Mouse (Mus musculus) megakaryocyte progenitor cell, adult 5-6 weeks (primary cell): ENCODE results near the gene Olfr56. TPM values are rescaled to one million over a fixed set of nuclear protein-coding genes. Genes with fewer than 3 reads are reported as not detected.
"Not testable (repeated sequence)": the region's sequence is repeated elsewhere in the genome, so short reads cannot be mapped to it uniquely, and the experiment has no call there.

Experiments used
- ATAC-seq: replicated peaks from 2 replicates; pipeline ENCODE4 v1.8.0; 2016; ENCODE audit warnings: mild to moderate bottlenecking, moderate TSS enrichment, inconsistent platforms; ENCODE audit not compliant: poor library complexity
- total RNA-seq, 2 experiments: library from RNA; stranded (forward) in 1 of 2; stranded (reverse) in 1 of 2; fragments of 157-497, 149-512 nt in 1 of 2; fragments of 200-1000 nt in 1 of 2; gene quantifications; 2 replicates each; pipeline versions ENCODE4 v1.2.3 to v1.2.4; 2015 to 2017

Olfr56 gene
- 0.64 and 0.94 TPM in 2 replicates for total RNA-seq (2015)
- total RNA-seq (2017): 1.3 and 1.9 TPM in 2 replicates

- ATAC-seq: peak; percentile 75
Observed at GRCm38 (mm10) chr11:48978240-48978939, at the start of gene Olfr56. TSS of gene Olfr56 (plus strand) at chr11:48978889.

GRCm38 (mm10) chr11:48933422-48933821 lies 45.3 kb upstream of the Olfr56 start:
- not testable (repeated sequence) for ATAC-seq

GRCm38 (mm10) chr11:48933923-48934322 lies 44.8 kb upstream of the Olfr56 start:
- ATAC-seq: not testable (repeated sequence)

GRCm38 (mm10) chr11:48935291-48935690 lies 43.4 kb upstream of the Olfr56 start:
- ATAC-seq: not testable (repeated sequence)

DNA sequence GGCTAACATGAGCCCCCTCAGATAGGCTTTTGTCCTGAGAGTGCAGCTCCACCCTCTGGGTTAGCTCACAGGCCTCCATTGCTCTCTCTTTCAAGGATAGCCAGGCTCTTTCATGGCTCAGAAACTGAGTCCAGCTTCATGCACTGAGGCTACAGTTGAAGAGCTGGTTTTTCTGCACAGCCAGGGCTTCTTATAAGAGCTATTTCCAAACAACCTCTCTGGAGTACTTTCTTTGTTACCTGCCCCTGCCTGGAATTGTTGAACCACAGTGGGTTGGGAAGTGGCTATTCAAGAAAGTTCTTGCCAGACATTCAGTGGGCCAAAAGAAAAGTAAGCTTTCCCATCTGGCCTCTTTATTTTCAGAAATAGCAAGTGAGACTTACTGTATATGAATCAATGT lies 39.4 kb upstream of the Olfr56 start:
- not testable (repeated sequence) for ATAC-seq

GRCm38 (mm10) chr11:48946090-48946489 lies 32.6 kb upstream of the Olfr56 start, which contains the start of gene Psme2b:
TSS of gene Psme2b (minus strand) at chr11:48946190.
- not testable (repeated sequence) for ATAC-seq

DNA sequence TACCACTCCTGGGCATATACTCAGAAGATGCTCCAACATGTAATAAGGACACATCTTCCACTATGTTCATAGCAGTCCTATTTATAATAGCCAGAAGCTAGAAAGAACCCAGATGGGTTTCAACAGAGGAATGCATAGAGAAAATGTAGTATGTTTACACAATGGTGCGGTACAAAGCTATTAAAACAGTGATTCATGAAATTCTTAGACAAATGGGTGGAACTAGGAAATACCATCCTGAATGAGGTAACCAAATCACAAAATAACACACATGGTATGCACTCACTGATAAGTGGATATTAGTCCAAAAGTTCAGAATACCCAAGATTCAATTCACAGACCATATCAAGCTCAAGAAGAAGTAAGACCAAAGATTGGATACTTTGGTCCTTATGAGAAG lies 4.0 kb upstream of the Olfr56 start:
- not testable (repeated sequence) for ATAC-seq

DNA sequence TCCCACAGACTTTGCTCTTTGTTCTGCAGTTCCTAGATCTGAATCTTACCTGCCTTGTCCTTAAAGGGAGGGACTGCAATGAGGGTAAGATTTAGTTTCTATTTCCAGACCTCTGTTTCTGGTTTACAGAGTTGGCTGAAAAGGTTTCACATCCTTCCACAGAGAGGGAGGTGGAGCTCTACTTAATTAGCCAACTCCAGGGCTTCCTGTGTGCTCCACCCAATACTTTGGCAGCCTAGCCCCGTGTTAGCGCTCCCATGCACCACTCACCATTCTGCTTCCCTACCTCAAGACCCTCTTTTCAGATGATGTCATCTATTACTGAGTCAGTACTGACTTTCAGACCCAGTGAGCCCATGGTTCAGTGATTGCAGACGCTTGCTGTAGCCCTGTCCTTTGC lies 562 bp downstream of the Olfr56 start, which contains the start of gene 9930111J21Rik1:
Gene 9930111J21Rik1, minus strand, starts transcription at position 148 of the 400 bp plus-strand sequence.
- peak; percentile 79 for ATAC-seq

GRCm38 (mm10) chr11:48980052-48980451 lies 1.4 kb downstream of the Olfr56 start:
- ATAC-seq: peak; percentile 52

DNA sequence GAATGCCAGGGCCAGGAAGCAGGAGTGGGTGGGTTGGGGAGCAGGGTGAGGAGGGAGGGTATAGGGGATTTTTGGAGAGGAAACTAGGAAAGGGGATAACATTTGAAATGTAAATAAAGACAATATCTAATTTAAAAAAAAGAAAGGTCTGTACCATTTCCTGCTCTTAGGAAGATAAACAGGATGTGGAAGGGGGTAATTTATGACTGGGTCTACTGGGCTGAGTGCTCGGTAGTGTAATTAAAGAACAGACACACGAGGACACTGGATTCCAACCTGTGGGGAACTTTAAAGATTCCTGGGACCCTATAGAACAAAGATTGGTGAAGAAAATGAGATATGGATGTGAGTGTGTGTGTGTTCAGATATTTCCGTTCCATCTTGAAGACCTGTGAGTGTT lies 4.2 kb downstream of the Olfr56 start:
- ATAC-seq: not testable (repeated sequence)

DNA sequence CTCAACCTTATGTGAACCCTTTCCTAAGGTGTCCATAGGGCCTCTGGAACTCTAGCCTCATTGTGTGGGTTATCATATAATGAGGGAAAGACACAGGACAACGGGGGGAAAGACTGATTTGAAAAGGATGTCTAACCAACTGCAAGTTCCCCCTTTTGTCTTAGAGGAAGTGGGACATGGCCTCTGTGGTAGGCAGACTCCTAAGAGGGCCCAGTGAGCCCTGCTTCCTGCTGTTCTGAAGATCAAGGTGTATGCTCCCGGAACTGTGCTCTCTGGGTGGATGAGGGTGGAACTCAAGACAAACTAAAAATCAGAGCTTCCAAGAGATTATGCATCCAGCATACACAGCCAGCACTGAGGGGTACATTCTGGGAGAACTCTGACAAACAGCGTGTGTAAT lies 9.5 kb downstream of the Olfr56 start:
- ATAC-seq: peak; percentile 72

GRCm38 (mm10) chr11:48989981-48990380 lies 11.3 kb downstream of the Olfr56 start:
- peak; percentile 53; the same call in 1 of the 2 replicates for ATAC-seq

DNA sequence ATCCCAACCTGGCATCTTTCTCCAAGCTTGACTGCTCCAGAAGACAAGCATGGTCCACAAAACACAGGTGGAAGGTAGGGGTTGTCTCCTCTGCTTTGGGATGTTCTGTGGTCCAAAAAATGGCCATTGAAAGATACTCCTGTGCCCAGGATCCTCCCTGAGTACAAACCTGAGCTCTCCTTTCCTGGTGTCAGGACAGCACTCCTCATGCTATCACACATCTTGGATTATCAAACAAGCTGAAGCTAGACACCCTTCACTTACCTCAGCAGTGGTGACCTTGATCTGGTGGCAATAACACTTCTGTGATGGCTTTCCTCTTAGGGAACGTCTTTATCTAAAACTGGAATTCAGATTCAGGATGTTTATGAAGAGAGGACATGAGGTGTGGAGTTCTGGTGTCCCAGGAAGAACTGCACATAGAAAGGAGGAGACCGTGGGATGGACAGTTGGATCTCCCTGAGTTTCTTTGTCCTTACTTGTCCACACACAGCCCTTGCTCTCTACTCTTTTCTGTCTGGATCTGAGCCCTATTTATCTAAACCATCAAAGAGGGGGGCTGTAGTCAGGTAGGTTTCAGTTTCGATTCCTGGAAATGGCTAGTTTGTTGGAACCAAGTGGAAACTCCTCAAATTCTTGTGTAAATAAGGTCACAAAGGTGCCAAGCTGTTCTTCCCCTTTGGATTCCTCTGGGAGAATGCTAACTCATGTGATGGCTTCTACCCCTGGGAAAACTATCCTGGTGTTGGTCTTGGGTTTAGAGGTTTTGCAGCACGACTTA lies 13.2 kb downstream of the Olfr56 start, which contains the start of gene Gm12185:
Gene Gm12185, minus strand, starts transcription at position 487 of the 781 bp plus-strand sequence.
- ATAC-seq: not testable (repeated sequence)

DNA sequence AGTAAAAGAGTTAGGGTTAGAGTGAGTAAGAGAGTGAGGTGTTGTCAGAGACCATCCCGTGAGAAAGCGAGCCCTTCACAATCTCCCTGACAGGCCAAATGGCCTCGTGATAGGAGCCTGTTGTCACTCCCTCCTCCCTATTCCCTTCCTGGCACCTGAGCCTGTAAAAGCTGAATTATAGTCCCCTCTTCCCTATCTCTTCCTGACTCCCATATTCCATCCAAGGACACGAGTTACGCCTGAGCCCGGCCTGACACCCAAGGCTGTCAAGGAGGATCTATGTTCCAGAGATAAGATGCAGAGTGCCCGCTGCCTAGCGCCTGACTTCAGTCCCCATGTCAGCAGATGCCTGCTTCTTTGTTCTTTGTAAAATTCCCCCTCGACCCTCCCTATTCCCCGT lies 14.6 kb downstream of the Olfr56 start:
- not testable (repeated sequence) for ATAC-seq

GRCm38 (mm10) chr11:48994018-48994417 lies 15.3 kb downstream of the Olfr56 start, which contains the start of gene Tgtp1:
TSS of gene Tgtp1 (minus strand) at chr11:48994172.
- ATAC-seq: peak; percentile 62

DNA sequence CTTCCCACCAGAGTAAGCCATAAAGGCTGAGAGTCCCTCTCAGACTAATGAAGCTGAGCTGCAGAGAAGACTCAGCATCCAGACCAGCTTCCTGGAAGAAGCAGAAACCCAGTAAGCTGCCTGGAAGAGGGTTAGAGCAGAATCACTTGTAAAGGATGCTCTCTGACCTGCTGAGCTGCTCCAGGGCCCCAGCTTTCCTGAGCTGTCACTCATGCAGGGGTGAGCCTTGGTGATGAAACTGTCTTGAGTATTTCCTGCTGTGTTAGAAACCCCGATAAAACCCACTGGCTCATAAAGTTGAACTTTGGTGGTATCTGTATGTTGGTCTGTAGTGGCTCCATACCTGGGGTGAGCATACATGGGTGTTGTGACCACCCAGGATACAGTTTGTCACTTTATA lies 21.7 kb downstream of the Olfr56 start:
- ATAC-seq: not testable (repeated sequence)

DNA sequence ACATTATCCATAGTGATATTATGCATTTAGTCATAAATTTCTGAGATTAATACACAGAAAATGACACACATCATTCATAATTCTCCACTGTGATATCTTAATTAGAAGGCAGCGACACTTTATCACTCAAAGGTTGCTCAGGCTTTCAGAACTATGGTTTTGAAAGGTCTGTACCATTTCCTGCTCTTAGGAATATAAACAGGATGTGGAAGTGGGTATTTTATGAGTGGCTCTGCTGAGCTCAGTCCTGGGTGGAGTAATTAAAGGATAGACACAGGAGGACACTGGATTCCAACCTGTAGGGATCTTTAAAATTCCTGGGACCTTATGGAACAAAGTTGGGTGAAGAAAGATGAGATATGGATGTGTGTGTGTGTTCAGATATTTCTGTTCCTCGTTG lies 27.6 kb downstream of the Olfr56 start:
- not testable (repeated sequence) for ATAC-seq

- ATAC-seq: not testable (repeated sequence)
Observed at GRCm38 (mm10) chr11:49006785-49007184, 28.1 kb downstream of the Olfr56 start.

- not testable (repeated sequence) for ATAC-seq
Observed at GRCm38 (mm10) chr11:49012074-49012473, 33.4 kb downstream of the Olfr56 start.

DNA sequence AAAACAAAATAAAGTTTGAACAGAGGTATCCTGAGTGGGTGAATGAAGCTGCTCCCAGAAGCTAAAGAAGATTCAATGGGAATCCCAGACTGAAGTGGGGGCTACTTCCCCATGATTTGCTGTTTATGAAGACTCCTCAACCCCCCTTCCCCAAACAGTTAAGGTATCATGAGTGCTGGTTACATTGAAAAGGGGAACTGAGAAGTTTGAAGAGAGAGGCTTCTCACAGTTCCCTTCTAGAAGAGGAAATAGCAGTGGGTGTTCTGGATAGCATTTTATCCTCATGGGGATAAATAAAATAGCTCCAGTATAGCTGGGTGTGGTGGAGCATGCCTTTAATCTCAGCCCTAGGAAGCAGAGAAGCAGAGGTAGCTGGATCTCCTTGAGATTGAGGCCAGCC lies 71.4 kb downstream of the Olfr56 start:
- peak; percentile 79 for ATAC-seq

DNA sequence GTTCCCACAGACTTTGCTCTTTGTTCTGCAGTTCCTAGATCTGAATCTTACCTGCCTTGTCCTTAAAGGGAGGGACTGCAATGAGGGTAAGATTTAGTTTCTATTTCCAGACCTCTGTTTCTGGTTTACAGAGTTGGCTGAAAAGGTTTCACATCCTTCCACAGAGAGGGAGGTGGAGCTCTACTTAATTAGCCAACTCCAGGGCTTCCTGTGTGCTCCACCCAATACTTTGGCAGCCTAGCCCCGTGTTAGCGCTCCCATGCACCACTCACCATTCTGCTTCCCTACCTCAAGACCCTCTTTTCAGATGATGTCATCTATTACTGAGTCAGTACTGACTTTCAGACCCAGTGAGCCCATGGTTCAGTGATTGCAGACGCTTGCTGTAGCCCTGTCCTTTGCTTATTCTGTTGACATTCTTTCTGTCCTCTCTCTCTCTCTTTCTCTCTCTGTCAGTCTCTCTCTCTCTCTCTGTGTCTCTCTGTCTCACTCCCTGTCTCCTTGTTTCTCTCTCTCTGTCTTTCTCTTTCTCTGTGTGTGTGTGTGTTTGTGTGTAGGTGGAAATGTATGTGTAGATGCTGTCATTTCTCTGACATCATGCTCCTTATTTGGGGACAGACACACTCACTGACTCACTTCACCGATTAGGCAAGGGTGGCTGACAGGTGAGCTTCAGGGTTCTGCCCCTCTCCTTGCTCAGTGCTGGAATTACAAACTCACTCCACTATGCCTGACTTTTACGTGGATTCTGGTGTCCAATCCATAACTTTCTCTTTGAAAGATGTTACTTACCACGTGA lies 72.6 kb downstream of the Olfr56 start, which contains the start of gene 9930111J21Rik2:
Gene 9930111J21Rik2, minus strand, starts transcription at position 150 of the 799 bp plus-strand sequence.
- peak; percentile 76 for ATAC-seq
